Mouse (Mus musculus): ENCODE results near the gene Gm7102.

GRCm38 (mm10) chr19:61131096-61131495 lies 45.0 kb downstream of the Gm7102 start:
- TF ChIP-seq POLR2A (IDR thresholded peaks at IDR 0.05; ENCODE audit: low read depth, low read length) (no peak), CTCF (IDR thresholded peaks at IDR 0.05; ENCODE audit: extremely low read depth, insufficient read depth, insufficient read length, insufficient replicate concordance) (no peak)

Data from spleen, adult 2 months (tissue).